Mouse (Mus musculus) bone marrow, adult 2 months (tissue): Measurements from ENCODE around the gene Gm26602.

Experiments
- CTCF ChIP-seq: fragments of 200-500 bp; IDR thresholded peaks from 2 replicates; pipeline ENCODE4 v1.5.1; 2011; ENCODE audit warnings: low read length, control low read depth; ENCODE audit not compliant: control insufficient read depth, insufficient read depth
- POLR2A ChIP-seq: fragments of 200-500 bp; IDR thresholded peaks from 2 replicates; pipeline ENCODE4 v1.6.1; 2011; ENCODE audit warnings: low read depth, mild to moderate bottlenecking, control low read depth, low read length, borderline replicate concordance; ENCODE audit not compliant: control insufficient read depth

DNA sequence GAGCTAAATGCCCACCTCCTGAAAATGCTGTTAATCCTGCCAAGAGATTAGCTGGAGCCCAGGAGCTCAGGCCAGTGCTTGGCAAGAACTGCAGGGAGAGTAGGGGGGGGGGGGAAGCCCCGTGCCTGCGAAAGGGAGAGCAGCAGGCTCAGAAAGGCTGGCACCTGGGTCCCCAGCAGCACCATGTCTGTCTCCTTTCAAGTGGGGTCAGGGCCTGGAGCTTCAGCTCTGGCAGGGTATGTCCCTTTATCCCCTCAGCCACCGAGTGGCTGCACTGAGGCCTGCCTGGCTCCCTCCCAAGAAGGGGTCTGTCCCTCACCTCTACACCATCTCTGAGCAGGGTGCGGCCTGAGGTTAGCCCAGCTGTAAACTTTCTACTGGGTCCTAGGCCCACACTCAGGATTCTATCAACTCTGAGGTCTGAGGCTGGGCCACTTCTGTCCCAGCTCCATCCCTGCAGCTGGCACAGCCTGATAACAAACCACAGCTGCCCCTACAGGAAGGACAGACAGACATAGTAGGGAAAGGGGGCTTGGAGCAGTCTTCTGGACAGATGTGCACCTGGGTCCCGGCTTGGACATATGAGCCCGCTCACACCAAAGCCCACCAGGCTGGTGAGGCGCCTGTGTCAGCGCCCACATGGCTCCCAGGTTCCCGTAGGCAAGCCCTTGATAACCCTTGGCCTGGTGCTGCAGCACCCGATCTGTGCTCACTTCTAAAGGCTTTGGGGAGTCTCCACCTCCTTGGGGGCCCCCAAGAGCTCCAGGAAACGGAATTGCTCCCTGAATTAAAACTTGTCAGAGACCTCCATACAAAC lies 3.7 kb downstream of the Gm26602 start:
- TF ChIP-seq CTCF = no peak
- TF ChIP-seq POLR2A = no peak
